Comparison of ENCODE assay signal across 24 mouse cellular contexts in genomic region chr10:87572500-87572899, GRCm38 (mm10). TPM values are rescaled to one million over a fixed set of nuclear protein-coding genes. Genes with fewer than 3 reads are reported as not detected.
"Had no signal": no experiment of that assay in that cellular context is flagged by ENCODE, and none has a peak within 500 bp of the region (broad histone marks: within the 10 kb centered on the region; RNA-seq: fewer than 3 reads in every experiment).

No protein-coding gene starts in this region.

- H3K4me1 ChIP-seq: intestine, embryonic 15.5 days; limb, embryonic 10.5 days; limb, embryonic 13.5 days; liver, embryonic 12.5 days; liver, embryonic 15.5 days; midbrain, embryonic 13.5 days; neural tube, embryonic 13.5 days; stomach, embryonic 15.5 days had no signal

- H3K36me3 ChIP-seq: intestine, embryonic 15.5 days; limb, embryonic 10.5 days; limb, embryonic 13.5 days; liver, embryonic 12.5 days; midbrain, embryonic 13.5 days; neural tube, embryonic 13.5 days; stomach, embryonic 15.5 days had no signal

- ATAC-seq: intestine, embryonic 15.5 days; liver, embryonic 12.5 days; midbrain, embryonic 13.5 days; midbrain, embryonic 16.5 days had no signal

- H3K27ac ChIP-seq: intestine, embryonic 15.5 days; kidney, postnatal 0 days; limb, embryonic 10.5 days; limb, embryonic 13.5 days; liver, embryonic 12.5 days; liver, embryonic 15.5 days; midbrain, embryonic 13.5 days; neural tube, embryonic 13.5 days; stomach, embryonic 15.5 days had no signal

- H3K4me2 ChIP-seq: intestine, embryonic 15.5 days; limb, embryonic 13.5 days; liver, embryonic 12.5 days; liver, embryonic 15.5 days; midbrain, embryonic 13.5 days; neural tube, embryonic 13.5 days; stomach, embryonic 15.5 days had no signal

- H3K4me3 ChIP-seq: intestine, embryonic 15.5 days; limb, embryonic 10.5 days; limb, embryonic 13.5 days; liver, embryonic 12.5 days; liver, embryonic 15.5 days; midbrain, embryonic 13.5 days; myocyte; neural tube, embryonic 13.5 days; stomach, embryonic 15.5 days had no signal

- H3K27me3 ChIP-seq: intestine, embryonic 15.5 days; limb, embryonic 13.5 days; liver, embryonic 12.5 days; liver, embryonic 15.5 days; midbrain, embryonic 13.5 days; neural tube, embryonic 13.5 days; stomach, embryonic 15.5 days had no signal

- H3K9me3 ChIP-seq: intestine, embryonic 15.5 days; limb, embryonic 10.5 days; limb, embryonic 13.5 days; liver, embryonic 12.5 days; liver, embryonic 15.5 days; neural tube, embryonic 13.5 days; stomach, embryonic 15.5 days had no signal

- H3K9ac ChIP-seq: intestine, embryonic 15.5 days; limb, embryonic 13.5 days; liver, embryonic 12.5 days; liver, embryonic 15.5 days; midbrain, embryonic 13.5 days; neural tube, embryonic 13.5 days; stomach, embryonic 15.5 days had no signal

- DNase-seq: lung, adult 2 months; lung, postnatal 14 days; lung, postnatal 4 days; retina, postnatal 1 day; right cerebral cortex, postnatal 25 days; spleen, adult 18-20 months; thymus, postnatal 25 days had no signal

RNA-seq across cellular contexts. Expression of gene Pah, which starts 50.9 kb away (rescaled TPM):
- total RNA-seq: layer of hippocampus, adult 18-20 months; layer of hippocampus, postnatal 14 days; megakaryocyte progenitor cell, adult 5-6 weeks; megakaryocyte-erythroid progenitor cell, adult 5-6 weeks; monocyte, adult 5-6 weeks; neutrophil, adult 5-6 weeks had no signal
- polyA plus RNA-seq: limb, embryonic 10.5 days; myocyte; neural tube, embryonic 13.5 days had no signal
